Mouse (Mus musculus): ENCODE results near the gene Fgfr2.
A peak's percentile ranks its signal among the peaks of the same experiment; 100 is the strongest.

Fgfr2 gene

GRCm38 (mm10) chr7:131019181-131019580, 2104.0 kb downstream of the Fgfr2 start:
- DNase-seq (ENCODE audit: low spot score): no peak

GRCm38 (mm10) chr7:131011901-131012300, 2111.2 kb downstream of the Fgfr2 start:
- no peak for DNase-seq (ENCODE audit: low spot score)

GRCm38 (mm10) chr7:131009178-131009577, 2114.0 kb downstream of the Fgfr2 start:
- DNase-seq (ENCODE audit: low spot score): no peak

GRCm38 (mm10) chr7:131007221-131007620, 2115.9 kb downstream of the Fgfr2 start:
- DNase-seq (ENCODE audit: low spot score): no peak

GRCm38 (mm10) chr7:131004071-131004470, 2119.1 kb downstream of the Fgfr2 start:
- DNase-seq (ENCODE audit: low spot score): no peak

- DNase-seq (ENCODE audit: low spot score): no peak
Observed at GRCm38 (mm10) chr7:131001976-131002726, 2121.0 kb downstream of the Fgfr2 start.

GRCm38 (mm10) chr7:130993907-130994306, 2129.2 kb downstream of the Fgfr2 start:
- no peak for DNase-seq (ENCODE audit: low spot score)

GRCm38 (mm10) chr7:130991174-130991789, 2131.9 kb downstream of the Fgfr2 start:
- DNase-seq (ENCODE audit: low spot score): no peak

GRCm38 (mm10) chr7:130989371-130989770, 2133.8 kb downstream of the Fgfr2 start:
- no peak for DNase-seq (ENCODE audit: low spot score)

- DNase-seq (ENCODE audit: low spot score): no peak
Observed at GRCm38 (mm10) chr7:130988146-130988545, 2135.0 kb downstream of the Fgfr2 start.

GRCm38 (mm10) chr7:130985716-130986115, 2137.4 kb downstream of the Fgfr2 start:
- no peak for DNase-seq (ENCODE audit: low spot score)

GRCm38 (mm10) chr7:130985193-130985592, 2138.0 kb downstream of the Fgfr2 start:
- DNase-seq (ENCODE audit: low spot score): no peak

GRCm38 (mm10) chr7:130984294-130984693, 2138.9 kb downstream of the Fgfr2 start:
- DNase-seq (ENCODE audit: low spot score): no peak

GRCm38 (mm10) chr7:130982881-130983280, 2140.3 kb downstream of the Fgfr2 start:
- no peak for DNase-seq (ENCODE audit: low spot score)

GRCm38 (mm10) chr7:130982371-130982770, 2140.8 kb downstream of the Fgfr2 start:
- no peak for DNase-seq (ENCODE audit: low spot score)

- no peak for DNase-seq (ENCODE audit: low spot score)
Observed at GRCm38 (mm10) chr7:130980130-130980529, 2143.0 kb downstream of the Fgfr2 start.

GRCm38 (mm10) chr7:130978545-130978944, 2144.6 kb downstream of the Fgfr2 start:
- no peak for DNase-seq (ENCODE audit: low spot score)

GRCm38 (mm10) chr7:130977794-130978521, 2145.2 kb downstream of the Fgfr2 start:
- peak; percentile 41 for DNase-seq (ENCODE audit: low spot score)

- no peak for DNase-seq (ENCODE audit: low spot score)
Observed at GRCm38 (mm10) chr7:130976305-130976935, 2146.7 kb downstream of the Fgfr2 start.

- no peak for DNase-seq (ENCODE audit: low spot score)
Observed at GRCm38 (mm10) chr7:130972767-130973166, 2150.4 kb downstream of the Fgfr2 start.

- no peak for DNase-seq (ENCODE audit: low spot score)
Observed at GRCm38 (mm10) chr7:130969507-130969906, 2153.6 kb downstream of the Fgfr2 start.

GRCm38 (mm10) chr7:130969076-130969475, 2154.1 kb downstream of the Fgfr2 start:
- DNase-seq (ENCODE audit: low spot score): no peak
